Mouse (Mus musculus) yolk sac, embryonic 10.5 days (tissue): Measurements from ENCODE around the gene Otud3.
A peak's percentile ranks its signal among the peaks of the same experiment; 100 is the strongest.
"Not testable (repeated sequence)": the region's sequence is repeated elsewhere in the genome, so short reads cannot be mapped to it uniquely, and the experiment has no call there.

ENCODE experiments used
- DNase-seq: peaks from one replicate; pipeline ENCODE4 v3.0.0-alpha.2; 2017; ENCODE audit warnings: low spot score

The Otud3 gene

DNA sequence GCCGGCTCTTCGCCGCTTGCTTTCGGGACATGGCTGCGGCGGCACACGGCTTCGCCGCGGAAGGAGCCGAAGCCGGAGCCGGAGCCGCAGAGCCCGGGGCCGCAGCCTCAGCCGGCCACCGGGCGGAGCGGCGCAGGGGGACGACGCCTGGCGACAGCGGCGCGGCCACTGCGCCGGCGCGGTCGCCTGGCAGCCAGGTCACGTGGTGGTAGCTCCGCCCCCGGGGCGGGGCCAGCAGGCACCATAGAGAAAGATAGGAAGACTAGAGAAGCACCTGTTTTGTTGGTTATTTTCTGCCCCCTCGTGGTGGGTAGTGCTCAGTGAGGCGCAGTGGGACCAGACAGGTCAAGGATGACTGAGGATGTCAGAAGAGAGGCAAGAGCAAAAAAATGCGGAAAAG is at the start of gene Otud3:
Gene Otud3 (minus strand): TSS at position 149 of the 400 bp plus-strand sequence.
- peak; percentile 93 for DNase-seq

DNA sequence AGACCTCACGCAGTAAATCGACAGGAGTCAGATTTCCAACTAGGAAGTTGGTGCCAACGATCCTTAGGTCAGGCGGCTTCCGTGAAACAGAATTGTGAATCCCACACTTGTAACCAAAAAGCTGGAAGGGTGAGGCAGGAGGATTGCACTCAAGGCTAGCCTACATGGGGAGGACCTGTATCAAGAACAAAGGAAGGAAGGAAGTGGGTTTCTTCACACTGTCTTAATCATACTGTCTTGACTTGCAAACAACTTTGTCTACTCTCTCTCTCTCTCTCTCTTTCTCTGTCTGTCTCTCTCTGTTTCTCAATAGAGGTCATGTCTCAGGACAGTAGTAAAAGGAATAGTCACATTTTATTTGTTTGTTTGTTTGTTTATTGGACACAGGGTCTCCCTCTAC is 49.0 kb upstream of the Otud3 start:
- no peak for DNase-seq

DNA sequence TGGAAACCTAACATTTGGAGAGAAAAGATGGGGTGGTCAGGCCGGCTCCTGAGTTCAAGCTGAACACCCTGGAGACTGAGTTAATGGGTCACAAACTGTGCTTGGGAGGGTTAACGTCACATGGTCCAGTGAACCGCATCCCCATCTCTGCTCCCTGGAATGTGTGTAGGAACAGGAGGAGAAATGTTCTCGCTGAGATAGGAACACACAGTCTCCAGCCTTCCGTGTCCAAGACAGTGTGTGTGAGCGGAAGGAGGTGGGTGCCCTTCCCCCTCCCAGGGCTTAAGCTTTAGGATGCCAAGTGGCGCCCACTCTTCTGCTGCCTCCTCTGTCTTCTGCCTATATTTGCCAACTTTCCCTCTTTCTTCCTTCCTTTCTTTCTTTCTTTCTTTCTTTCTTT is 46.2 kb upstream of the Otud3 start:
- no peak for DNase-seq

DNA sequence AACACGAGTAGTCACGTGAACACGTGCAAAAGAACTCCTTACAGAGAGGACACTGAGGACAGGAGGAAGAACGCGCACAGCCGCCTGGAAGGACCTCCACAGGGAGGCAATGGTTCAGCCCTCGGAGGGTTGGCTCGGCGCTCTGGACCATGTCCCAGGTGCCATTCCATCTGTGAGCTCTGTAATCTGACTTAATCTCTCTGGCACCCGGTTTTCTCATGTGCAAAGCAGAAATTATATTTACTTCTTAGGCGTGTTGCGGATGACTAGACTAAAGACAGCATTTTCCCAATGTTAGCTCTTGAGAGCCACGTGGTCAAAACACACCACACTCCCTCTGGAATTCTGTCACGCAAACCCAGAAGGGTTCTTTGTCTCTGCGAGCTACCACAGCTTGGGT is 45.4 kb upstream of the Otud3 start:
- no peak for DNase-seq

DNA sequence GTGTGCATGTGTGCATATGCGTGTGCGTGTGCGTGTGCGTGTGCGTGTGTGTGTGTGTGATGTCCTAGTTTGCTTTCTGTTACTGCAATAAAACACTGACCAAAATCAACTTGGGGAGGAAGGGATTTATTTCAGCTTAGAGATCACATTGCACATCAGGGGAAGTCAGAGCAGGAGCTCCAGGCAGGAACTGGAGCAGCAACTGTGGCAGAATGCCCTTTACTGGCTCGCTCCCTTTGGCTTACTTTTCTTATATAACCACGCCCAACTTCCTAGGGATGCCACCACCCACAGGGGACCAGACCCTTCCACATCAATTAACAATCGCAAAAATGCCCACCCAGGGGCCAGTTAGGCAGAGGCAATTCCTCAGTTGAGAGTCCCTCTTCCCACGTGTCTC is 44.9 kb upstream of the Otud3 start:
- DNase-seq, result no peak

DNA sequence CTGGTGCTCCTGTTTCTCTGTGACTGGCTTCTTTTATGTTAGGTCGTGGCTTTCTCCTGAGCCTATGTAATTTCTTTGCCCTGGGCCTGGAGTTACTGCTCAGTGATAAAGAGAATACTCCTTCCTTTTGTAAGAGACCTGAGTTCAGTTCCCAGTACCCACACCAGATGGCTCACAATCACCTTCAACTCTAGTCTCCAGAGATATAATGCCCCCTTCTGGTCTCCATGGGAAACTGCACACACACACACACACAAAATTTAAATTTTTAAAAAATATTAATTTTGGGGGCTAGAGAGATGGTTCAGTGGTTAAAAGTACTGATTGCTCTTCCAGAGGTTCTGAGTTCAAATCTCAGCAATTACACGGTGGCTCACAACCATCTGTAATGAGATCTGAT is 34.5 kb upstream of the Otud3 start:
- no peak for DNase-seq

DNA sequence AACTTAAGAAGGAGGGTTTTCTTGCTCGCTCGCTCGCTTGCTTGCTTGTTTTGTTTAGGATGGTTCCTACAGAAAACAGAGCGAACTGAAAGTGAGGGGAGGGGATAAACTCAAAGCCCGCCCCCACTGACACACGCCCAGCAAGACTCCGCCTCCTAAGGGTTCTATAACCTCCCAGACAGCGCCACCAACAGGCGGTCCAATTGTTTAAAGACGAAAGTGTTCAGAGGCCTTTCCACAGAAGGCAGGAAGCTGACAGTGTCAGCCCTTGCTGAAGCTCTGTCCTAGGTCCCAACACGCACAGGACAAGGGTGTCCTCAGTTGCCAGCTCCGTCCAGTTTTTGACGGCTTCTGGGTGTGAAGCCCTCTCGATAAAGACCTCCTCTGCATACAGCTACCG is 30.0 kb upstream of the Otud3 start:
- DNase-seq, result peak; percentile 54

DNA sequence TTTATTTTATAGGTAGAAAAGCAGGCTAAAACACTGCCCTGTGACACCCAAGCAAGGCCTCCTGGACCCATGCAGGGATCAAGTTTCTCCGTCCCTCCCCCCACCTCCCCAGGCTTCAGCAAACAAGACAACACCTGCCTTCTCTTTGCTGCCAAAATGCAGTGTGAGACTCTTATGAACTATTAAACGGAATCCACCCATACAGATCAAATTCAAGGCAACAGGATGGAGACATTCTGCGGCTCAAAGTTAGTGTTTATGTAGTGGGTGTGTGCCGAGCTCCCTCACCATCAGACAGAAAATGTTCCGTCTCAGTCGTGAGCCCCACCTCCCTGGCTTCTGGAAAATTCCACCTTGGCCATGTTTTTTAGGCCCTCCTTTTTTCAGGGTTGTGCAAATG is 28.2 kb upstream of the Otud3 start:
- DNase-seq, result no peak

DNA sequence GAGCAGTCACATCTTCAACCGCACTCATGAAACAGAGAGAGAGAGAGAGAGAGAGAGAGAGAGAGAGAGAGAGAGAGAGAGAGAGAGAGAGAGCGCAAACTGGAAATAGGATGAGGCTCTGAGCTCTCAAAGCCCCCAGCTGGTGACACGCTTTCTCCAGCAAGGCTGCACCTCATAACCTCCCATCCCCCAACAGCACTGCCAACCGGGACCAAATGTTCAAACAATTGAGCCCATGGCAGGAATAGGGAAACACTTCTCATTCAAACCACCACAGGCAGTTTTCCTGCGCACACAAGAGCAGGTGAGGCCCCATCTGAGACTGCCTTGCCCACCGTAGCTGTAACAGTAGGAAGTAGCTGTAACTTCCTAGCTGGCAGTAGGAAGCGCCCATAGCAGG is 27.7 kb upstream of the Otud3 start:
- no peak for DNase-seq

DNA sequence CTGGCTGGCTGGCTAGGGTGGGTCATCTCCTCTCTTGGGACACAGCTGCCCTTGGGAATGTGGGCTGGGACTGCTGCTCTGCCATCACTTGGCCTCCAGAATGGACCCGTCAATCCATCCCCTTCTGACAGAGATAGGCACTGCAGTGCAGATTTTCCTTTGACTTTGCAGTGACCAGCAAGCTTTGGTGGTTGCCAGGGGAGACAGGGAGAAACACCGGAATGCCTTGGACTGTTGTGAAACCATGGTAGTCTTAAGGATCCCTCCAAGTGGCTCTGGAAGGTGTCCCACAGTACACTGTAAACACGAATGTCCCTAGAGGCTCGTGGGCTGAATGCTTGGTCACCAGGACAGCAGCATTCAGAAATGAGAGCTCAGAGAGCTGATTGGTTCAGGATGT is 25.7 kb upstream of the Otud3 start:
- DNase-seq, result peak; percentile 53

DNA sequence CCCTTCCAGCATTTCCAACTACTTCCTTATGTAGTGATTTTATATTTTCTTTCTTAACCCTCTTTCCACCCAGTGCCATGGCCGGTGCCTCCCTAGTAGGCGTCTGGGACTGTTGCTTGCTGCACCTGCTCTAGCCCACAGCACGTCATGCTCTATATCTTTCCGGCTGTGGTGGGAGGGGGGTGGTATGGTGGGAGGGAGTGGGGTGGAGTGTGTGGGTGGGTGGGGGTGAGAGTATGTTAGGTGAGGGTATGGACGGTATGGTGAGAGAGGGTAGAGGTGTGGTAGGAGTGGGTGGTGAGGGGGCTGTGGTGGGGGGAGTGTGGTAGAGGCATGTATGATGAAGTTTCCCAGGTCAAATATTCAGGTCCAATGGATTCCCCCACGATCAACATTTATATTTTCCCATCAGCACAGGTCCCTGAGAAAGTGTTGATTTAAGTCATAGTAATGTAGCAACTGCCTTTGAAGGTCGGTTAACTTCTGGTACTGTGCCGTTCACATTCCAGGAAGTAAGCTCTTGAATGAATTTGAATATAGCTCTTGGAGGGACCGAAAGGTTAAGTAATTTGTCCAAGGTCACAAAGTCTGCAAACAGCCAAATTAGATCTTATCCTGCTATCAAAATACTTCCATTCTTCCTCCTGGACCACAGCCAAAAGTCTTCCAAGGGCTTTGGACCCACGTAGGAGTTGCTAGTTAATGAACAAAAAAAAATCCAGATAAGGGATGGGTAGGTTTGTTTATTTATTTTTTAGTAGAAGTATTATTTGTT is 24.9 kb upstream of the Otud3 start:
- DNase-seq, result no peak

DNA sequence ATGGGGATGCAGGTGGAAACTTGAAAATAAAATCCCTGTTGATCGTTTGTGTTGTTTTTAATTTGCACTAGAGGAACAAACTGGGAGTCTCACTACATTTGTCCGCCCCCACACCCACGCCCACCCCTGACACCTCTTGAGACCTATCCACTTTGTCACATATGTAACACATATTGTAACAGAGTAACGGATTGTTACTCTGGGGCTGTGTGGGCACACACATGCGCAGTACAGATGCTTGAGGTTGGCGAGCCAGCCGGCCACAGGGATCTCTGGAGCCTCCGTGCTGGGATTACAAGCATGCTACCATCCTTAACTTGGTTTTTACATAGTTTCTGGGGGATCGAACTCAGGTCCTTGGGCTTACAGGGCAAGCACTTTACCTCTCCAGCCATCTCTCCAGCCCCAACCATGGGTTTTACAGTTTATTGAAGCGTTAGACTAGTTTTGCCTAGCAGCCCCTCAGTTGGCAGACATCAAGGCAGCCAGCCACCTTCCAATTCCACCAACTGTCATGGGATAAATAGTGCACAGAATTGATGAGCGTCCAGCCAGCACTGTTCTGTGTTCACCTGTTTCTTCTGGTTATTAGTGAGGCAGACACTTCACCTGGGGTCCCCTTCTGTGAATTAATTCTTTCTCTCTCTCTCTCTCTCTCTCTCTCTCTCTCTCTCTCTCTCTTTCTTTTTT is 20.9 kb upstream of the Otud3 start:
- no peak for DNase-seq

DNA sequence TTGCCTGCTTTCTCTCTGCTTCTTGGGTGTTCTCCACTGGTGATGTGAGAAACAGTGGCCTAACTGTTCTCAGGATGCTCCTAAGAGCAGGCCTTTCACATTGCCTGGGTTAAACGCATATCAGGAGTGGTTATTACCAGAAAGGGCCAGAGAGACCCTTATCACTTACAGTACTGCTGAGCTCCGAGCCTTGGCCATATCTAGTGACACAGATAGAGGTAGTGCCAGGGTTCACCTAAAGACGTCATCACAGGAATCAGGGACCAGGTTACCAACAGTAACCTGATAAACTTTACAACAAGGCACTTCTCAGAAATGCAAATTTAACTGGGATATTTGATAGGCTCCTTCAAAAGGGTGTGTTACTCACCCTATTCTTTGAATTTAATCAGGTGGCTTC is 20.1 kb upstream of the Otud3 start:
- DNase-seq, result no peak

DNA sequence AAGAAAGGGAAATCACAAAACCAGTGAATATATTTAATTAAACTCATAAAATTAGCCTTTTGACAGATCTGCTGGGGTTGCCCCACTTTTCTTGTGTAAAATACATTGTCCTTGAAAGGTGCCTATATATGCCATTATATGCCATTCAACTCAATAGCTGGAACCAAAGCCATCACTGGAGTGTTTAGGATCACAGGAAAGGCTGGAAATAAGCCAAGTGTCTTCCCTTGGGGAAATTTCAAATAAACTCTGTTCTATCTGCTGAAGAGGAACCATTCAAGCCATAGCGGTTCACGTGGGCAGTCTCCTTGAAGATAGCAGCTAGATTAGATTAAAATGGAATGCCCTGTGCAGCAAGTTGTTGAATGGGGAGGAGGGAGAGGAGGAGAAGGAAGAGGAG is 11.8 kb upstream of the Otud3 start:
- DNase-seq, result no peak

DNA sequence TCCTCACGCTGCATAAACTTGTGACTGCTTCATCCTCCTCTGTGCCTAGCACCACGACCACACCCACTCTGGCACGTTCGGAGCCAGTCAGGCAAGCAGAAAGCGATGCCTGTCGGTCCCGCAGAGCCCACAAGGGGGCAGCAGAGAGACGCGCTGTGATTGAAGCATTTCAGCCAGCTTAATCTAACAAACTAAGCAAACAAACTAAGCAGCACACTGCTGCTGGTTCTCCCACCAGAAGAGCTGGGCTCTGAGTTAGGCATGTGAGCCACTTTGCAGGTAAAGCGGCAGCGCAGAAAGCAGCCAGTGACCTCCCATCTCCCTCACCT is 8.3 kb upstream of the Otud3 start:
- DNase-seq, result peak; percentile 87

DNA sequence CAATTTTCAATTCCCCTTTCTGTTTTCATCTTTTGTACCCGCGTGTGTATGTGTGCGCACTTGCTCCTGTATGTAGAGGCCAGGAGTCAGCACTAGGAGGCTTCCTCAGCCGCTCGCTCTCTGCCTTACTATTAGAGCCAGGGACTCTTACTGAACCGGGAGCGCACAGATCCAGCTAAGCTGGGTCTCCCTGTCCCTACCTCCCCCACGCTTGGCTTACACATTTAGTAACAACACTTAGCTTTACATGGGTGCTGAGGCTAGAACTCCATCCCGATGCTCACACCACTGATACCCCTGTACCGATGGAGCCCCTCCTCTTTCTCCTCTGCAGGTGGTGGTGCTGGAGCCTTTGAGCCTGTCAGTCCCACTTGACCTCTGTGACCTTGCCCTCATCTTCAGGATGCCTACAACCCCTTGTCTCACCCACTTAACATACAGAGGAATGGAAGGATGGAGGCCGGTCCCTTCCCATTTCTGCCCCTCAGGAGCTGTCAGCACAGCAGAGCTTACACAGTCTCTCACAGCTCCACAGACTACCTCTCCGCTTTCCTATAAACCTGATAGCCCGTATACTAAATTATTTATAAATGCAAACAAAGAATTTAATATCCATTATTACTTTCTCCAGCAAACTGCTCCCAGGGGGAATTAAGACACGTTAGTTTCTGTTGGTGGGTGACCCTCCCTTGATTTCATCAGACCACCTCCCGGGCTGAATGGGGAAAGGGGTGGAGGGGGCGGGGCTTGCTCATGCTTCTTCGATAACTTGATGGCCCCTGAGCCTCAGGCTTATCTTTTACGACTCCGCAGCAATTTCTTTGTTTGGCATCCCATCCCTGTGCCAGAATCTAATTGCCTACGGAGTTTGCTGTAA is 7.7 kb upstream of the Otud3 start:
- no peak for DNase-seq

DNA sequence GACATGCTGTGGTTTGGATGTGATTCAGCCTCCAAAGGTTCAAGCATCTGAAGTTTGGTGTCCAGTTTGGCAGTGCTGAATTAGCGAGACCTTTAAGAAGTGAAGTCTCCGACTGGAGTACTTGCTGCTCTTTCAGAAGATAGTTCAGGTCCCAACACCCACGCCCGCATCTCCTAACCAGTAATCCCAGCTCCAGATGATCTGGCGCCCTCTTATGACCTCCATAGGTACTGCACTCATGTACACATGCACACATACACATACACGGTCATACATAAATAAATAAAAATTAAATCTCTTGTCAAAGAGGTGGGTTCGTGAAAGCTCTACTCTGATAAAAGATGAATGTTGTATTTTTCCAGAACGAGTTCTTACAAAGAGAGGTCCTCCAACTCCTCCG is 3.5 kb upstream of the Otud3 start:
- DNase-seq, result no peak

DNA sequence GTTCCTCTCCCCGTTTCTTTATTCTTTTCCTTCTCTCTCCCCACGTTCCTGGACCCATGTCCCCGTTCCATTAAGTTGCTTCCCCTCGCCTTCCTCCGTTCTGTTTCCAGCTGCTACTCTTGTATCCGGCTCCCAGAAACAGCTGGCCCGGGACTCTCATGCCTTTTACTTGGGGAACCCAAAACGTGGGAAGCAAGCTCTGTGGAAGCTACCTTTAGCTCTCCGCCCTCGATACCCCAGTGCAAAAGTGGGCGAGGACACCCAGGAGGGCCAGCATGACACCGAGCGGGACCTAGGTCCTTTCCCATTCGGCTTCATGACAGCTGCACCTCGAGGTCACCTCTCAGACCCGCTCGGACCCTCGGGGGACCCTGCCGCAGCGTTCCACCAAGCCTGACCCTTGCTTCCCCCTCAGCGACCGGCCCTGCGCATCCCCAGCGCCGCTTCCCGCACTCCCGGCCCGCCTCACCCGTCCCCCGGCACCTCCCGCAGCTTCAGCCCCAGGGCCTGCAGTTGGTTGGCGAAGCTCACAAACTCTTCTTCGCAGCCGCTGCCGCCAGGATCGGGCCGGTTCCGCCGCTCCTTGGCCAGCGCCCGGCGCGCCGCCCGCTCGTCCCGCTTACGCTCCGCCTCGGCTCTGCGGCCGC is 481 bp downstream of the Otud3 start:
- DNase-seq, result peak; percentile 20

DNA sequence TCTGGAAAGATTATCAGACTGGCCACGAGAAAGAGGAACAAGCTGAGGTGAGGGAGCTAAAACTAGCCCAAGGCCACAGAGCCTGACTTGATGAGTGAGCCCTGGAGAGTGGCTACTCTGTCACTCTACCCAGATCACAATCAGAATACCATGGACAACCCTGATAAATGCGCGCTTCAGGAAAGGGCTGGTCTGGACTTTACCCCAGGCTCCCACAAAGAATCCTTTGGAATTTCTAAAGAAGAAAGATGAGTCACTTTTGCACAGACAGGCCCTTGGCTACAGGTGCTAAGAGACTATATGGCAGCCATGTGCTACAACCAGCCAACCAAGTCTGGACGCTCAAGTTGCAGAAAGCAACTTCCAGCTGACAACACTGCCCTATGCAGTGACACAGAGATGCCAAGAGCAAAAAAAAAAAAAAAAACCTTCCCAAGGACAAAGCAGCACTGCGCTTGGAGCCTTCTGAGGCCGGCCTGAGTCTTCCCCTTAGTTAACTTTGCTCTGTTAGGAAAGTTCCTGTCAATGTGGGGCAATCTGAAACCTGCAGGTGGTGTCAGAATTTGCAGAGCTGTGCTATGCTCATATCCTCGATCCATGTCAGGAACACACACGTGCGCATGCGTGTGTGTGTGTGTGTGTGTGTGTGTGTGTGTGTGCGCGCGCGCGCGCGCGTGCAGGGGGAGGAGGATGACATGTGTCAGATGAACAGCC is 8.0 kb downstream of the Otud3 start:
- DNase-seq, result peak; percentile 25

DNA sequence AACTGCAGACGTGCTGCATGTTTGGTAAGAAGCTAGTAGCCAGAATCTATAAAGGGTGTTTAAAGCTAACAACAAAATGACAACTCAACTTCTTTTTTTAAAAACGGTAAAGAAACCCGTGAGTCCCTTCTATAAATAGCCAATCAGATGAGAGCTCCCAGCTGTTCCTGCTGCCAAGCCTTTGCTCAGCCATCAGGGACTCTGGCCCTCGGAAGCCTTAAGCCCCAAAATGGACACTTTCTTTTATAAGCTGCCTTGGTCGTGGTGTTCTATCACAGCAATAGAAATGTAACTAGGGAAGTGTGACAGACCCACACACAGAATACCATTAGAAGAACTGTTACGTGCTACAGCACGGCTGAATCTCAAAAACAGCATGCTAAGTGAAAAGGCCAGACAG is 14.4 kb downstream of the Otud3 start:
- no peak for DNase-seq

DNA sequence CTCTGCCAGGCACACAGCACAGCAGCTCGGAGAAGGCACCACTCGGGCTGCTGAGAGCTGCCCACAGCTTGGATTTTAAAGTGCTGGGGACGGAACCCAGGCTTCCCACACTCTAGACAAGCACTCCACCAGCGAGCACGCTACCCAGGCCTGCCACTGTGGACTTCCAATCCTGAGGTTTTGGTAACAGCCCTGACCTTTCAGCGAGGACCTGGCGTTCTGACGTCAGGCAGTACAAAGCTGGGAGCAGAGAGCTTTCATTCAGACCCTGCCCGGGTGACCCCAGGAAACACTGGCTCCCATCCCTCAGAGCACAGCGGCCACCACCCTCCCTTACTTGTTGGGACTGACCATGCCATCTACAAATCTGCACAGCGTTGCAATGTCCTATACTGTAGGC is 20.0 kb downstream of the Otud3 start:
- not testable (repeated sequence) for DNase-seq

DNA sequence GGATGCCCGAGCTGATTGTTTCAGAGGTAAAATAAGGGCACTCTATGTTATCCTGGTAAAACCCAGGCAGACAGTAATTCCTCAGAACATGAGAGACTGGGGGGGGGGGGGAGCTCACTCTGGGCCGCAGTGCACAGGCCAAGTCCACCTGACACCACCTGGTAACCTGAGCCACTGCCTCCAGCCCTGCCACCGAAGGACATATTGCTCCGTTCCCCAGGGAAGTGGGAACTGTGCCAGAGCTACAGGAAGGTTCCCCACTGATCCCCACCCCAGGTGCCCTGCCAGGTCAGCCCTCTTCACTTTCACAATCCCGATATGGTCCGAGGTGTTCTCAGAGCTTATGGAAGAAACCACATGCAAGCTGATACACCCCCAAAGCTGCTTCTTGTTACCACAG is 21.1 kb downstream of the Otud3 start:
- no peak for DNase-seq
